Mouse (Mus musculus) CH12.LX (cell line): ENCODE results near the gene Psmd3. TPM values are rescaled to one million over a fixed set of nuclear protein-coding genes. Genes with fewer than 3 reads are reported as not detected.
A peak's percentile ranks its signal among the peaks of the same experiment; 100 is the strongest.

Source experiments
- DNase-seq: peaks from one replicate; pipeline ENCODE4 v3.0.0-alpha.2; 2013; ENCODE audit errors: extremely low read depth
- H3K27ac ChIP-seq: 2 replicates; pipeline ENCODE4 v1.5.1; 2012; ENCODE audit warnings: low read depth, mild to moderate bottlenecking, control low read depth, moderate library complexity; ENCODE audit not compliant: insufficient read depth
- H3K27me3 ChIP-seq: replicated peaks from 2 replicates; pipeline ENCODE3; 2012; ENCODE audit warnings: inconsistent platforms
- H3K36me3 ChIP-seq, 2 experiments: replicated peaks in 1 of 2; 2 replicates each; pipeline versions ENCODE3 to v1.6.1; 2012; ENCODE audit warnings: inconsistent platforms in 1 of 2, low read length in 1 of 2, mild to moderate bottlenecking in 1 of 2, mixed read lengths in 1 of 2, moderate library complexity in 1 of 2; ENCODE audit not compliant: control insufficient read depth in 1 of 2, insufficient read depth in 1 of 2
- H3K4me1 ChIP-seq, 2 experiments: 2 replicates each; pipeline ENCODE4 v1.6.1; 2012; ENCODE audit warnings: inconsistent platforms in 1 of 2, moderate library complexity in 1 of 2; ENCODE audit not compliant: insufficient read depth in 2 of 2, control insufficient read depth in 1 of 2
- H3K4me2 ChIP-seq: 2 replicates; pipeline ENCODE4 v1.6.1; 2012; ENCODE audit warnings: low read depth, mild to moderate bottlenecking, control low read depth; ENCODE audit not compliant: poor library complexity, insufficient read depth, severe bottlenecking
- H3K4me3 ChIP-seq, 3 experiments: fragments of 150-350 bp in 1 of 3; sonication (generic) in 1 of 3; replicated peaks in 1 of 3; 2 replicates each; pipeline versions ENCODE3 to v1.5.1; 2011 to 2012; ENCODE audit warnings: low read depth in 2 of 3, low read length in 2 of 3, mild to moderate bottlenecking in 2 of 3, moderate library complexity in 2 of 3, control low read depth in 1 of 3, improper control_type of control experiment in 1 of 3, inconsistent platforms in 1 of 3, mixed read lengths in 1 of 3; ENCODE audit not compliant: poor library complexity in 1 of 3
- H3K79me2 ChIP-seq: replicated peaks from 2 replicates; pipeline ENCODE4 v1.6.1; 2012; ENCODE audit warnings: mild to moderate bottlenecking, moderate library complexity; ENCODE audit not compliant: control insufficient read depth, poor library complexity, insufficient read depth, severe bottlenecking; ENCODE audit errors: extremely low read depth
- H3K9ac ChIP-seq: 2 replicates; pipeline ENCODE4 v1.6.1; 2012; ENCODE audit warnings: low read depth, mild to moderate bottlenecking, control low read depth, moderate library complexity; ENCODE audit not compliant: insufficient read depth
- H3K9me3 ChIP-seq: replicated peaks from 2 replicates; pipeline ENCODE3; 2012; ENCODE audit warnings: low read length, inconsistent platforms, mixed read lengths
- BHLHE40 ChIP-seq: IDR thresholded peaks from 2 replicates; pipeline ENCODE4 v1.6.1; 2011; ENCODE audit warnings: mild to moderate bottlenecking, low read depth, low read length, improper control_type of control experiment
- CHD2 ChIP-seq: IDR thresholded peaks from 2 replicates; pipeline ENCODE4 v1.6.1; 2011; ENCODE audit warnings: low read length, improper control_type of control experiment
- KAT2A ChIP-seq: IDR thresholded peaks from 2 replicates; pipeline ENCODE4 v1.6.1; 2012; ENCODE audit warnings: low read length, improper control_type of control experiment, inconsistent platforms; ENCODE audit not compliant: insufficient replicate concordance
- MAFK ChIP-seq: IDR thresholded peaks from 2 replicates; pipeline ENCODE4 v1.6.1; 2011; ENCODE audit warnings: low read length, improper control_type of control experiment; ENCODE audit not compliant: insufficient replicate concordance
- MAZ ChIP-seq: IDR thresholded peaks from 2 replicates; pipeline ENCODE4 v1.6.1; 2012; ENCODE audit warnings: low read depth, mild to moderate bottlenecking, inconsistent platforms, low read length, improper control_type of control experiment, moderate library complexity
- MXI1 ChIP-seq: IDR thresholded peaks from 2 replicates; pipeline ENCODE4 v1.6.1; 2011; ENCODE audit warnings: mild to moderate bottlenecking, low read depth, low read length, improper control_type of control experiment
- NRF1 ChIP-seq: IDR thresholded peaks from 2 replicates; pipeline ENCODE4 v1.6.1; 2014; ENCODE audit warnings: low read depth, mild to moderate bottlenecking, inconsistent platforms, low read length, improper control_type of control experiment, moderate library complexity
- POLR2A ChIP-seq: IDR thresholded peaks from 2 replicates; pipeline ENCODE4 v1.6.1; 2011; ENCODE audit warnings: low read depth, mild to moderate bottlenecking, improper control_type of control experiment, low read length
- POLR2AphosphoS2 ChIP-seq: IDR thresholded peaks from 2 replicates; pipeline ENCODE4 v1.6.1; 2011; ENCODE audit warnings: low read depth, low read length, improper control_type of control experiment
- RAD21 ChIP-seq: IDR thresholded peaks from 2 replicates; pipeline ENCODE4 v1.6.1; 2011; ENCODE audit warnings: low read depth, mild to moderate bottlenecking, low read length, improper control_type of control experiment, moderate library complexity
- USF2 ChIP-seq: conservative IDR thresholded peaks from 2 replicates; pipeline ENCODE4 v1.6.1; 2011; ENCODE audit warnings: low read depth, low read length, improper control_type of control experiment
- ZC3H11A ChIP-seq: IDR thresholded peaks from 2 replicates; pipeline ENCODE4 v1.6.1; 2012; ENCODE audit warnings: low read depth, mild to moderate bottlenecking, inconsistent platforms, low read length, improper control_type of control experiment
- ZMIZ1 ChIP-seq: IDR thresholded peaks from 2 replicates; pipeline ENCODE4 v1.6.1; 2012; ENCODE audit warnings: low read depth, mild to moderate bottlenecking, inconsistent platforms, low read length, improper control_type of control experiment
- dilution Hi-C: fragments of 300-500 bp; cut with MboI; formaldehyde crosslinking; loops from 2 replicates; pipeline ENCODE4 v1.14.3; 2020; ENCODE audit warnings: low sequenced_read_pairs; ENCODE audit not compliant: extremely low pct_unique_long_range_greater_than_20kb, extremely low pct_ligation_motif_present
- in situ Hi-C: fragments of 300-500 bp; cut with MboI; formaldehyde crosslinking; loops from 3 replicates; pipeline ENCODE4 v1.14.3; 2019; ENCODE audit warnings: low sequenced_read_pairs, low pct_ligation_motif_present, low pct_unique_long_range_greater_than_20kb, mixed read lengths
- polyA plus RNA-seq: library from polyadenylated mRNA; unstranded; fragments of >175 nt; gene quantifications from 2 replicates; pipeline ENCODE4 v1.2.1, GENCODE M21; 2012; ENCODE audit warnings: low read depth; ENCODE audit not compliant: insufficient read length
- total RNA-seq, 2 experiments: library from RNA; depleted of rRNA; stranded (reverse); fragments of 300-350 nt in 1 of 2; fragments of >200 nt in 1 of 2; gene quantifications; 2 replicates each; pipeline ENCODE4 v1.2.3; 2012 to 2014

Gene Psmd3
- total and polyA plus RNA-seq, 3 experiments: 166 to 354 (median 291) TPM

GRCm38 (mm10) chr11:98697225-98697624 is 14.9 kb downstream of the Psmd3 start:
- Histone ChIP-seq H3K4me3 (no peak overlapping the region), H3K9ac (no peak overlapping the region), H3K79me2 (no peaks in the 10 kb centered on the region), H3K36me3 (peaks cover 42 to 55% of the 10 kb centered on the region in 2 experiments), H3K9me3 (no peaks in the 10 kb centered on the region), H3K27me3 (no peaks in the 10 kb centered on the region), H3K27ac (no peak overlapping the region), H3K4me1 (peaks cover 8 to 29% of the 10 kb centered on the region in 2 experiments; a peak in 3 of 4 replicates), H3K4me2 (no peak overlapping the region)
- dilution Hi-C loops (no loop called here), in situ Hi-C loops (loop anchor here (5.0 to 10.0 kb wide), 2 partner anchors 90 to 218 kb away; no protein-coding TSS in a partner anchor)
- peak; percentile 5; the same call in 1 of the 2 replicates for TF ChIP-seq POLR2A
- no peak for TF ChIP-seq ZMIZ1
- TF ChIP-seq POLR2AphosphoS2: 0 out of 2 replicates have a peak, but pooled peaks have one; percentile 26
- TF ChIP-seq RAD21: no peak
- no peak for DNase-seq

GRCm38 (mm10) chr11:98698849-98699640 is 16.7 kb downstream of the Psmd3 start:
- H3K4me3 ChIP-seq: no peak overlapping the region
- H3K4me1 ChIP-seq: peaks cover 8 to 12% of the 10 kb centered on the region in 2 experiments; a peak in 3 of 4 replicates
- H3K9me3 ChIP-seq: no peaks in the 10 kb centered on the region
- dilution Hi-C loops: no loop called here
- in situ Hi-C loops: loop anchor here (5.0 to 10.0 kb wide), 2 partner anchors 88 to 216 kb away; no protein-coding TSS in a partner anchor
- no peaks in the 10 kb centered on the region for H3K27me3 ChIP-seq
- H3K79me2 ChIP-seq: no peaks in the 10 kb centered on the region
- TF ChIP-seq MAFK (no peak), CHD2 (no peak), KAT2A (no peak), USF2 (no peak), NRF1 (no peak), MAZ (no peak), ZMIZ1 (no peak), MXI1 (no peak), ZC3H11A (no peak), BHLHE40 (no peak)
- H3K4me2 ChIP-seq: no peak overlapping the region
- peaks cover 28 to 49% of the 10 kb centered on the region in 2 experiments for H3K36me3 ChIP-seq
- no peak overlapping the region for H3K9ac ChIP-seq
- no peak for DNase-seq
- no peak overlapping the region for H3K27ac ChIP-seq
